Mouse (Mus musculus) lung, postnatal 10 days (tissue): Measurements from ENCODE around the gene Hcst.

Experiments
- DNase-seq: peaks from one replicate; pipeline ENCODE4 v3.0.0; 2021

Gene Hcst

DNA sequence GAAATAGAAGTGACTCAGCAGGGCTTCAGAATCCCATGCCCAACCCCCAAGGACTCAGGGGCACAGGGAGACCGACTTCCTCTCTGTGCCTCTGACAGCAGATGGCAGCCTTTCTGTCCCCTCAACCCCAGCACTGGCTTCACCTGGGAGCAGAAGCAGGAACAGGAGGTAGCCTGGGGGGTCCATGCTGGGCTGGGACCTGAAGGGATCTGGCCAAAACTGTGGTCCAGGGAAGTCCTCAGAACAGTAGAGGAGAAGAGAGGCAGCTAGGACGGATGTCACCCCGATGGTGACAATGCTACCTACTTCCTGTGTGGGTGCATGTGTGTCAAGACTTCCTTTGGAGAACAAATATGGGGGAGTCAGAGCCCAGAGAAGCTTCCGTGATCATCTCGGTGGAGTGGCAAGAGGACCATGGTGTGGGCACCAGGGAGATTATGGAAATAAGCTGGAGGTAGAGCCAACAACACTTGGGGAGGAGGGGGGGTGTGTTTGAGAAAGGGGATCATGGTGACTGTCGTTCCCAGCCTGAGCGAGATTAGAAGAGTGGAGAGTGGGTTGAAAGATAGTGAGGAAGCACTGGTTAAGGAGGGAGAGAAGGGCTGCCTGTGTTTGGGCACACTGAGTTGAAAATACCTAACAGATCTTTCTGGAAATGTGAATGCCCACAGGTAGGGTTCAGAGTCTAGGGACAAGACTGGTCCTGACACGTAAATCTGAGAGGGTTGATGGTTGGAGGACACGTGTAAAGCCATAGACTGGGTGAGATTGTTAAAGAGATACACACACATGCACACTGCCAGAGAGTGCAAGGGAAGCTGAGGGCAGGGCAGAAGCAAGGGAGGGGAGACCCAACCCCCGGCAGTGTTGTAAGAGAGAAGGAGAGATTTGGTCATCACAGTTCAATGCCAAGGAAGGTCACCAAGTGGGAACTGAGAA is at the start of gene Hcst:
Gene Hcst (minus strand): TSS at position 294 of the 939 bp plus-strand sequence.
- peak; percentile 25 for DNase-seq

DNA sequence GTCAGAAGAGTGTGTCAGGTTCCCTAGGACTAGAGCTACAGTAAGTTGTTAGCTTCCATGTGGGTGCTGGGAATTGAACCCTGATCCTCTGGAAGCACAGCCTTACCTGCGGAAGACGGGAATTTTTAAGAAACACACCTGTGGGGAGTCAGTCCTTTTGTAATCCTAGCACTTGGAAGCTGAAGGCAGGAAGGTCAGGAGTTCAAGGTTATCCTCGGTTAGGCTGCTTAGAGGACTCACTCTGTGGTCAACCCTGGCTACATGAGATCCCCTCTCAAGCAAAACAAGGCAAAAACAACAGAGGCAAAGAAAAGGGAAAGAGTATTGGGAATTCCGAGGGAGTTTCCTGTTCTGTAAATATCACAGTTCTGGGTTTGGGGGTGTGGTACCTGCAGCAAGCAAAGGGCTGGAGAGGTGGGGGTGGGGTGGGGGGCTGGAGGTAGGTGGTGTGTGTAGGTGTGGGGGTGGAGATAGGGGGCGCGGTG is 45.2 kb upstream of the Hcst start:
- no peak for DNase-seq

DNA sequence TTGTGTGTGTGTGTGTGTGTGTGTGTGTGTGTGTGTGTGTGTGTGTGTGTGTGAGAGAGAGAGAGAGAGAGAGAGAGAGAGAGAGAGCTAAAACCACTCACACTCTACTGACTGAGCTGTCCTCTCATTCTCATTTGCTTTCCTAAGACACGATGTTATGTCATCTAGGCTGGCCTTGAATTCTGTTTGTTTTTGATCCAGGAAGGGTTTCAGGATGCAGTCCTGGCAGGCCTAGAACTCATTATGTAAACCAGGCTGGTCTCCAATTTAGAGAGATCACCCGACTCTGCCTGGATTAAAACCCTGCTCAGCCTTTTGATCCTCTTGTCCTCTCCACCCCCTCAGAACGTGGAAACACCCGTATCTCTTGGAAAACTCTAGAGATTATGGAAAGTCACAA is 44.3 kb upstream of the Hcst start:
- DNase-seq, result no peak

DNA sequence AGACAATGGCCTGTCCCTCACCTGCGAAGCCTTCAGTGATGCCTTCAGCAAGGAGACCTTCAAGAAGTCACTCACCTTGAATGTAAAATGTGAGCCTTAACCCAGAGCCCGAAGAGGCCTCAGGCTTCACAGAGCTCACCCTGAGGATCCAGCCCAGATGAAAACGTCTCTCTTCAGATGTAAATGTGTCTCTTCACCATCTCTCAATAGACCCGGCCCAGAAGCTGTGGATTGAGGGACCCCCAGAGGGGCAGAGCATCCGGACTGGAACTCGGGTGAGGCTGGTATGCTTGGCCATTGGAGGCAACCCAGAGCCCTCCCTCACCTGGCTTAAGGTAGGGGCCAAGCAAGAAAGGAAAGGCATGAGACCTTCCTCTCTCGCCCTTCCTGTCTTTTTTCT is 43.9 kb upstream of the Hcst start:
- no peak for DNase-seq

DNA sequence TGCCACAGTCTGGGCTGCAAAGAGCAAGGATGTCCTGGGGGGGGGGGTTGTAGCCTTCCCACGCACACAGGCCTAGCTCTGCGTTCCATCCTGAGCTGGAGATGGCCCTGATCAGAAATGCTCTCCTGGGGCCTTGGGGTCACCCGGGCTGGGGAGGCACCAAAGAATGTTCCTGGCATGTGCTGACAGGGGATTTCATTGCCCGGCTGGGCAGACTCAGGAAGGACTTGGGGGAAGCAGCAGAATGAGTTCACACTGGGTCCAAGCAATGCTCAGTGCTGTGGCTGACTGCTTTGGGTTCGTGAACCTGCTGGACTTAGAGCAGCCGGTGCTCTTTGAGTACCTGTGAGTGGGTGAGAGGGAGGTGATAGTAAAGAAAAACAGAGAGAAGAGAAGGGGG is 39.8 kb upstream of the Hcst start:
- no peak for DNase-seq

DNA sequence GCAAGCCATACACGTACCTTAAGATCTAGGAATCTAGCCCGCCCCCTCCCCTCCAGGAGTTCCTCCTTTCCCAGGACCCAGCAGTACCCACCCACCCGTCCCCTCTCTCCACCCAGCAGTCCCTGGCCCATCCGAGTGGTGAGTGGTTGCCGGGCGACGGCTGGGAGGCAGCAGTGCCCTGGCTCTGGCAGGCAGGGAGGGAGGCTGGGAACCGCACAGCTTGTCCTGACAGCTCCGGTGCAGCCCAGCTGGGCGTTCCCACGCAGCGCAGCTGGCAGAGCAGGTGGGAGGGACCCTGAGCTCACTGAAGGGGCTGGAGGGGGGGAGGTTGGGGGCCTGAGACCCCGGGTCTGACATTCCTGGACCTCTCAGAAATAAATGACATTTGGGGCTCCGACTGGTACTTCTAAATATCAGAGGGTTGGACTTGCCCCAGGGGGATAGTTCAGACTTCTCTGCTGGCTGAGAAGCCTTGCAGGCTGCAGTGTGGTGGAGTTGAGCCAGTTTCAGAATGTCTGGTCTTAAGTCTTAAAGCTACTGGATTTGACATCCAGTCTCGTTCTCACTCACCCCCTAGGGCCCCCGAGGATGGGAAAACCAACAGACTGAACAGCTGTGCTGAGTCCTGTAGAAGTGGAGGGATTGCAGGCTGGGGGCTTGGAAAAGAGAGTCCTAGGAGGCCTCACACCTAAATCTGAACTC is 38.1 kb upstream of the Hcst start, which contains the start of the genes Kirrel2 and Nphs1:
Gene Kirrel2 (minus strand): TSS at position 62 of the 702 bp plus-strand sequence.
Gene Nphs1 (plus strand): TSS at position 687 of the 702 bp plus-strand sequence.
- no peak for DNase-seq

DNA sequence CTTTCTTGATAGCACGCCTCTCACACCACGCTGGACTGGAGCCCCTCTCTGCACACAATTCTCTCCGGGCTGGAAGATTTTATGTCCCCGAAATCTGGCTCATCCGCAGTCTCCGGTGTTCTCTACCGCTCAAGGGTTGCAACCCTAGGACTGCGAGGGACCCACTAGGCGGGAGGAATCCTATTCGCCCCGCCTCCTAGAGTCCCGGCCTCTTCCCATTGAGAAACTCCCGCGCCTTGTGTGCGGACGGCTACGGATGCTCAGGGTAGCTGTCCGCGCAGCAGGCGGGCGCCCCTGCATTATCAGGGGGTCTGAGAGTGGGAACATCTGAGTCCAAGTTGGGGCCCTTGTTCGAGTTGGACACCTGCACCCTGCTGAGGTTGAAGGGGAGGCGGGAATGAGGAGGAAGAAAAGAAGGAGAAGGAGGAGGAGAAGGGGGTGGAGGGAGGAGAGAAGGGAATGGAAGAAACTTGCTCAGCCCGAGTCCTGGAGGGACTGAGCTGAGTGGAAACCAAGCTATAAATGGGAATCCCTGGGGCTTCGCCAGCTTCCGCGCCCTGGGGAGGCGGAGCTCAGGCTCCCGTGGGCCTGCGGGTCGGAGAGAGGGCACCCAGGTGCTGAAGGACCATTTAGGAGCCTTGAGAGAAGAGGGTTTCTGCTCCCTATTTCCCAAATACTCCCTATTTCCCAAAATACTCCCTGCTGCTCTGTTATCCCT is 37.4 kb upstream of the Hcst start:
- no peak for DNase-seq

DNA sequence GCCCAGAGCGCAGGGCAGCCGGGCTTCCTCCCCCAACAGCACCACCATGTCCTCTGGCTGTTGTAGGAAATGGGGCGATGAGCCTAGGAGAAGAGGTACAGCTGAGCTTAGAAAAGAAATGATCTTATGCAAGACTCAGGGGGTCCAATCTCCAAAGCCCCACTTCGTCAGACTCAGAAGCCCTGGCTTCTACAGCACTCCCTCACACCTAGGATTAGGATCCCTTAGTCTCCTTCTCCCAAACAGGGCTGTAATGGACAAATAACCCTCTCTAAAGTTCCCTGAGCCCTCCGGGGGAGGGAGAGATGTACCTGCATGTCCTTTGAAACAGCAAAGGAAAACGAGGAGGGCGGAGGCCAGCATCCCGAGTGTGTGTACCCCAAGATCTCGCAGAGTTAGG is 36.8 kb upstream of the Hcst start:
- DNase-seq, result no peak

DNA sequence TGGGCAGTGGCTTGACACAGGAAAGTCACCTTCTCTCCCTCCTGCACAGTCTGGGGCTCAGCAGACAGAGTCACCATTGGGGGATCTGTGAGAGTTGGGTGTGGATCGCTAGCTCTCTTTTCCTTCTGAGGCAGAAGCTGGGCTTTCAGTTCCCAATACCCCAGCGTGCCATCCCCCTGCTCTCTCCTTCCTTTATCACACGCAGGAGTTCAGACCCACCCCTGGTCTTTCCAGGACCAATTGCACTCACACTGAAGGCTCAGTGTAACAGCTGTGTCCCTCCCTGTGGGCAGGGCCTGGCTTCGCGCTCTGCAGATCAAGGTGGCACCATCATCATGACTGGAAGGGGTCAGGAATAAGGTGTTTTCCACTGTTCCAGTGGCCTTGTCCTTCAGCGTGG is 34.6 kb upstream of the Hcst start:
- no peak for DNase-seq

DNA sequence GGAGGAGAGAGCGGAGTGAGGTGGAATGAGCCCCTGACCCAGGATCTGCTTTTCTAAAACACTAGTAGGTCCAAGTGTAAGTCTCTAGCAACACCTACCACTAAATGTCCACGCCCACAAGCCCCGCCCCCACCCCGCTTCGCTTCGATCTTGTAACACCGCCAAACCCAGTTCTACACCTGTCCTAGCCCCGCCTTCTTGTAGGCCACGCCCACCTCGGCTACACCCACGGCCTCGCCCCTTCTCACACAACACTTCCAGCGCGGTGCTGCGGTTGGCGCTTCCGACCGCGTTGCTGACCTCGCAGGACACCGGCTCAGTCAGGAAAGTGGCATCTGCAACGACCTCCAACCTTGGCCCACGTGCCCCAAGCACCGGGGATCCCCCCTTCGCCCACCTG is 34.1 kb upstream of the Hcst start:
- DNase-seq, result peak; percentile 45

DNA sequence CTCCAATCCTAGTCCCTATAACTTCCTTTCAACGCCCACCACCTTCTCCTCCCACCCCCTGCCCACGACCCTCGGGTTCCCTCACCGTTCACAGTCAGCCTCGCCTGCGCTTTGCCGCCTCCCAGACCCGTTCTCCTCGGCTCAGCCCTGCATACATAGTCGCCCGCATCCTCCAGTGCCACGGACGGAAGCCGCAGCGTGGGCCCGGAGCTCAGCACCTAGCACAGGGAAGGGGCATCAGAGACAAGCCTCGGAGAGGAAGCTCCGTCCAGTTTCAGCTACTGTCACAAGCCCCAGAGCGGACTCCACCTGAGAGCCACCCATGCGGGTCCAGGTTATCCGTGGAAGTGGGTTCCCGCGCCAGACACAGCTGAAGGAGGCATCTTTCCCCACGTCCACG is 33.7 kb upstream of the Hcst start:
- DNase-seq, result no peak

DNA sequence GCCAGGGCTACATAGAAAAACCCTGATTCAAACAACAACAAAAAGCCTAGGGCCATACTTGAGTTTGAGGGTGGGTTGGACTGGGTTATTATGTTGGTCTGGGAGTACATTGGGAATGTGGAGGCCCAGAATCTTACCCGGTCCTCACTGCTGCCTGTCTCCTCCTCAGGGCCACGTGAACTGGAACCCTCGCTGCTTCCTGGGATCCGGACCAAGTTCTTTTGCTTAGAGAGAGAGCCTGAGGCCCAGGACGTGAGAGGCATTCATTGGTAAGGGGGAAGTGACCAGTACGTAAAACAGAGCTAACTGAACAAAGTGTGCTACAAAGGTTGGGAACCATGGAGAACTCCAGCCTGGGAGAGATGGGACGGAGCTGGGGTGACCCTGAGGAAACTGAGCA is 30.6 kb upstream of the Hcst start:
- no peak for DNase-seq

DNA sequence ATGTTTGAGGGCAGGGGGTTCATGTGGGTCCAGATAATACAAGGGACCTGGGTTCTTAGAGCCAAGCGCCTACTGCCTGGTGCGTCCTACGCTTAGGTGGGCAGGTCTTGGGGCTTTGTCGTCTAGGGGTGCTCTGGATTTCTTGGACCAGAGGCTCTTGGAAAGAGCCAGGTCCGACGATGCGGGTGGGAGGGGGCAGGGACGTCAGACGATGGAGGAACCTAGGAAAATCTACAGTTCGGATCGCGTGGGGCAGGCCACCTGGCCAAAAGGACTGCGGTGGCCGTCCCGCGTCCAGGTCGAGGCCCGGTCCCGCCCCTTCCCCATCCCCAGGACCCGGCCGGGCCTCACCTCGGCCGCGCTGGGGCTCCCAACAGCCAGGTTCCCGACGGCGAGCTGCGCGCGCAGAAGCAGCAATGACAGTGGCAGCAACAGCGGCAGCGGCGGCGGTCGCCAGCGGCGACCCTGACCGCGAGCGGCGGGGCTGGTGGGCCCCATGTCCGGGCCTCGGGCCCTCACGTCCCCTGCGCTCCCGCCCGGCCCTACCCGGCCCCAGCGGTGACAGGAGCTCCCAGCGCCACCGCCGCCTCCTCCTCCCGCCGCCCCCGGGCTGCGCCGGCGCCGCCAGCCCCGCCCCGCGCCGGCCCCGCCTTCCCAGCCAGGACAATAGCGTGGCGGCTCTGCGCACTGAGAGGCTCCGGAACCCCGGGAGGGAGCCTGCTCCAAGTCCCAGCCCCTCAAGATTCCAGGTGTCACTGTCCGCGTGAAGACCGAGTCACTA is 25.5 kb upstream of the Hcst start, which contains the start of gene Aplp1:
Gene Aplp1 (minus strand): TSS at position 565 of the 781 bp plus-strand sequence.
- peak; percentile 68 for DNase-seq

DNA sequence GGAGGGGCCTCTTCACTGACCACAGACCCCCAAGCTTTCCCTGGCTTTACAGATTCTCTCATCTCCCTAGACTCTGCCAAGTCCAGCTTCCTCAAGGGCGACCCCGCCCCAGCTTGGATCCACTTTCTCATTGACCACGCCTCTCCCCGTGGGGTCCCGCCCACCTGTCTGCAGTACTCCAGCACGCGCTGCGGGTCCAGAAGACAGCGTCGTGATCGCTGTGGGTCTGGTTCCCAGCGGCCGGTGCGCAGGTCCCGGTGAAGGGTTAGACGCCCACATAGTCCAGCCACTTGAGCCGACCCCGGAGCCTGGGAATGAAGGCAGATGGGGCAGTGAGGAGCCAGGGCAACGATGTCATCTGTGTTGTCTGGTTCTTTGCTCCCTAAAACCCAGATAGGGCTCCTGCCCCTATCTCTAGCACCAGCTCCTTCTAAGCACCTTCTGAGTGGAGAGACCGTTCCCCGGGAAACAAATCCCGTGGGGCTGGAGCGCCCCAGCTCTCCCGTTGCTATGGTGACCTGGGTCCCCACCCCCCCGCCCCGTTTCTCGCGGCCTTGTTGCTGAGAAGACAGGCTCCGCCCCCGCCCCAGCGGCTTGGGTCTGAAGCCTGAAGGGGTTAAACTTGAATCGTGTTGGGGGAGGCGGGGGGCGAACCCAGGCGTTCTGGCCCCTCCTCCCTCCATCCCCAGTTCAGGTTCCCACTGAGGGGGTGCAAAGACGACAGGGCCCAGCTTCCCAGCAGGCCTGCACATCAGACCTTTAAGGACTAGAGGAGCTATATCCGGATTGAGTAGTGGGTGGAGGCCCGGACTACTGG is 24.7 kb upstream of the Hcst start:
- DNase-seq, result peak; percentile 54

DNA sequence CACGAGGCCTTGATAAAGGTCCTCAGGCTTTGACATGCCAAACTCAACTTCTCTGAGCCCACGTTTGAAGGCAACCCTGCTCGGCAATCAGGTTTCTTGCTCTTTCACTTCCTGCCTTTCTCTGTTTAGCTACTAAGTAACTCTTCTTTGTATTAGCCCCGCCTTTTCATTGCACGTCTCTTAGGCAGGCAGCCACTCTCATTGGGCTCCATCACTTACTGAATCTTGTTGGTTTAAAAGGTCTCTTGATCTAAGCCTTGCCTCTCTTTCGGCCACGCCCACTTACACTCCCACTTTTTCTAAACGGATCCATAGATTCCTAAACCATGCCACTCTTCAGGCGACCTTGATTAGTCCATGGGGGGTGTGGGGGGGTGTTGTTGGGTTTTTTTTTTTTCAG is 24.0 kb upstream of the Hcst start:
- no peak for DNase-seq

DNA sequence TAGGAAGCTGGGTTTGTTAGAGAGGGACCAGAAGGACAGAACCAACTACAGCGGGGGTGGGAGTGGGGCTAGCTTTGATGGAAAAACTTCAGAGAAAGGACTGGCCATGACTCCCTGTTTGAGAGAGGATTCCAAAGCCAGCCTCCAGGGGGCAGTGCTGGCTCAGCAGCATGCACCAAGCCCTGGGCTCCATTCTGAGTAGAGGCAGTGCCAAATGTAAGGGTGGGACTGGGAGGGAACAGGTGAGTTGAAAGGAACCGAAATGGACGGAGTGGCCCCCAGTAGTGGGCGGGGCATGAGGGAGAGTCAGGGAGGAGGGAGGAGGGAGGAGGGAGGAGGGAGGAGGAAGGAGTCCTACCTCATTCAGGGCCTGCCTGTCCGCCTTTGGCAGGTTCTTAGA is 21.0 kb upstream of the Hcst start:
- DNase-seq, result peak; percentile 57

DNA sequence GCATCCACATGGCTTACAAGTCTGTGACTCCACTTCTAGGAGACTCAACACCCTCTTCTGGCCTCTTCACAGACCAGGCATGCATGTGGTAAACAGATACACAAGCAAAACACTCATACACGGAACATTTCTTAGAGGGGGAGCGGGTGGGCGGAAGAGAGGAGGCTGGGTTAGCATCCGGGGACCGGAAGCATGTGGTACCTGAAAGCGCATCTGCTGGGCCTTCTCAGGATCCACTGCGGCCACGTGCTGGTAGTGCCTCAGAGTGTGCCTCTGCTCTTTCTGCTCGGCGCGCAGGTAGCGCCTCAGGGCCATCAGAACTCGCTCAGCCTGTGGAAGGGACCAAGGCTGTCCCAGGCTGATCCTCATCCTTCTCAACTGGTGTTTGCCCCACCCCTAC is 20.1 kb upstream of the Hcst start:
- no peak for DNase-seq

DNA sequence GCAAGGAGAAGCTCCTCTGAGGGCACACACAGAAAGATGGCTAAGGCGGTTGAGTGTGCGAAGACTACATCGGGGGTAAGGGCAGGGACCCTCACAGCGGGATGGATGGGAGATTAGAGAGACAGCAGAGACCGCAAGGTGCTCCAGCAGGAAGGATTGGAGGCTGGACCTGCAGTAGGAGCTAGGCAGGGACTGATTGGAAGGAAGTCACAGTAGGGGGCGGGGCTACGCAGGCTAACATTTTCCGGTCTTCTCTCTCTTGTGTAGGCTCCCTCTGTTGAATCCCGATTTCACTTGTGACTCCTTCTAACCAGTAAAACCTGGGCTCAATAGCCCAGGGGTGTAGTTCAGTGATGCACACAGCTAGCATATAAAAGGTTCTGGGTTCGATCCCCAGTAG is 17.2 kb upstream of the Hcst start:
- DNase-seq, result no peak

DNA sequence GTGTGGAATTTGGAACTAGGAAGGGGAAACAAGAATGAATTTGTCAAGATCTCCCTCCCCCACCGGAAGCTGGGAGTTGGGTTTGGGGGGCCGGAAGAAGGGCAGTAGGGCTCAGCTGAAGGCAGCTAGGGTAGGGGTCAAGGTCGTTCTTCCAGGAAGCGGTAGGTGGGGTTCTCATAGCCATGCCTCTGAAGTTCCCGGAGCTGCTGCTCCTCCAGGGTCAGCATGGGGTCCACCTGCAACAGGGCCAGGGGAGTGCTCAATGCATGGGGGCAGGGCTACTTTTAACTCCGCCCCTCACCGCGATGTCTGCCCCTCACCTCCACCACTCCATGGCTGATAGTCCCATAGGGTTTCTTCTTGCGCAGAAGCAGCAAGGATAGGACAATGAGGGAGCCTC is 15.5 kb upstream of the Hcst start:
- no peak for DNase-seq

DNA sequence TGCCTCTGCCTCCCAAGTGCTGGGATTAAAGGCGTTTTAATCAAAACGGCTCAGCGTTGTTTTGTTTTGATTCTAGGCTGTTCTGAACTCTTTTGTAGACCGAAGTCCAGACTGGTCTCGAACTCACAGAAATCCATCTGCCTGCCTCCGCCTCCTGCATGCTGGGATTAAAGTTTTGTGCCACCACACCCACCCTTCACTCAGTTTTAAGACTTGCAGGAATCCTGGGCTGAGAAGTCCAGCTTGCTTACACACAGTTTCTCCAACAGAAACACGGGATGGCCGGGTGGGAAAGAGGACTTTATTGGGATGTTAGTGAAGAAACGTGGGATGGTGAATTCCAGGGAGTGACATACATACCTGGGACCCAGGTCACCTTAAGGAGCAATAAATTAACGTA is 15.0 kb upstream of the Hcst start:
- DNase-seq, result no peak

DNA sequence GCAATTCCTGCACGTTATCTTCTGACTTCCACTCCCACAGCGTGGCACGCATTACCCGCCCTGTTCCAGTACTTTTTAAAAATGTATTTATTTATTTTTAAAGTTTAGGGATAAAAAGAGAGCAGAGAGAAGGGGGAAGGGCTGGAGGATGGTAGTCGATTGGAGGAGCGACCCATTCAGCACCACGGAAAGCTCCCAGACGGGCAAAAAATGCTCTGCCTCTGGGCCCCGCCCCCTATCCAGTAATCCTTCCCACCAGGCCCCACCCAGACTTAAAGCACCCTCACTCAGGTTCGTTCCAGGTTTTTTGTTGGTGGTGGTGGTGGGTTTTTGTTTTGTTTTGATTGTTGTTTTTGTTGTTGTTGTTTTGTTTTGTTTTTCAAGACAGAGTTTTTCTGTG is 14.6 kb upstream of the Hcst start:
- peak; percentile 80 for DNase-seq
